Comparison of ENCODE assay signal across 27 mouse cellular contexts in the genomic region with DNA sequence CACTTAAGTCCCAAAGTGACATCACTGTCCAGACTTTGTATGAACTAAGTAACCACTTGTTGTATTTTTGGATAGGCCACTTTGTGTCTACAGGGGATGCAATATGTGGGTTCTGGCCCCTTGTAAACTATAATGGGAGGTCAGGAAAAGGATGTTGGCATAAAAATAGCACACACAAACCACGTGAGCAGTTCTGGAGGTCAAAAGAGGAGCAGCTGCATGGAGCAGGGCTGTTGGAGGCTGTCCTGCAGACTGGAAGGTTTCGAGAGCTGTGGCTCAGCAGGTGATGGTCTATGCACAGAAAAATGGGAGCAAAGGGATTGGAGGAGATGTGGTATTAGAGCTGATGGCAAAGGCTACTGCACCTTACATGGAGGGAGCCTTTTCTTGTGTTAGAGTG. TPM values are rescaled to one million over a fixed set of nuclear protein-coding genes. Genes with fewer than 3 reads are reported as not detected.
DNase-seq lines count a peak whose midpoint lies in the region; ATAC-seq and TF ChIP-seq lines count a peak whose summit lies in the region.
"Had no signal": no experiment of that assay in that cellular context is flagged by ENCODE, and none has a peak within 500 bp of the region (broad histone marks: within the 10 kb centered on the region; RNA-seq: fewer than 3 reads in every experiment).

No protein-coding gene starts in this region.

- H3K9ac ChIP-seq in heart, embryonic 12.5 days = no peak overlapping the region
- H3K9ac ChIP-seq in heart, postnatal 0 days (replicated peaks; ENCODE audit: low read depth, low read length) = no peak overlapping the region
- no peak overlapping the region for H3K9ac ChIP-seq in lung, postnatal 0 days (replicated peaks; ENCODE audit: low read depth)
- H3K9ac ChIP-seq: forebrain, postnatal 0 days; hindbrain, embryonic 12.5 days; liver, embryonic 14.5 days; neural tube, embryonic 12.5 days had no signal

- peak overlapping the region; percentile 62 for H3K27ac ChIP-seq in heart, embryonic 12.5 days (ENCODE audit: poor library complexity, severe bottlenecking)
- peak overlapping the region; percentile 73 for H3K27ac ChIP-seq in heart, postnatal 0 days (ENCODE audit: low read depth)
- no peak overlapping the region for H3K27ac ChIP-seq in lung, postnatal 0 days (ENCODE audit: low read length)
- H3K27ac ChIP-seq: hindbrain, embryonic 12.5 days; liver, embryonic 14.5 days; neural tube, embryonic 12.5 days; stomach, postnatal 0 days had no signal

- no peaks in the 10 kb centered on the region for H3K9me3 ChIP-seq in heart, embryonic 12.5 days (replicated peaks)
- no peaks in the 10 kb centered on the region for H3K9me3 ChIP-seq in heart, postnatal 0 days (replicated peaks; ENCODE audit: control insufficient read depth, low read length)
- no peaks in the 10 kb centered on the region for H3K9me3 ChIP-seq in lung, postnatal 0 days (ENCODE audit: low read length)
- H3K9me3 ChIP-seq: hindbrain, embryonic 12.5 days; neural tube, embryonic 12.5 days had no signal

- no peaks in the 10 kb centered on the region for H3K36me3 ChIP-seq in C2C12 (ENCODE audit: control insufficient read depth, insufficient read depth)
- H3K36me3 ChIP-seq in heart, embryonic 12.5 days = no peaks in the 10 kb centered on the region
- H3K36me3 ChIP-seq in heart, postnatal 0 days (replicated peaks; ENCODE audit: control insufficient read depth, insufficient read depth, low read length) = no peaks in the 10 kb centered on the region
- no peaks in the 10 kb centered on the region for H3K36me3 ChIP-seq in lung, postnatal 0 days (ENCODE audit: insufficient read depth, low read length)
- H3K36me3 ChIP-seq: hindbrain, embryonic 12.5 days; neural tube, embryonic 12.5 days had no signal

- peaks cover 1% of the 10 kb centered on the region for H3K79me3 ChIP-seq in C2C12 (ENCODE audit: low read depth)

- peak; percentile 66; the same call in 1 of the 2 replicates for ATAC-seq in heart, embryonic 12.5 days (ENCODE audit: insufficient number of reproducible peaks, low FRiP score)
- ATAC-seq in heart, postnatal 0 days (ENCODE audit: insufficient read depth, low read depth) = peak; percentile 79
- ATAC-seq in lung, postnatal 0 days = no peak
- ATAC-seq: forebrain, postnatal 0 days; intestine, embryonic 16.5 days; midbrain, embryonic 16.5 days had no signal

- peak overlapping the region; percentile 16; the same call in 1 of the 2 replicates for H3K4me2 ChIP-seq in heart, embryonic 12.5 days
- peak overlapping the region; percentile 26; the same call in 1 of the 2 replicates for H3K4me2 ChIP-seq in heart, postnatal 0 days (ENCODE audit: low read depth, low read length)
- no peak overlapping the region for H3K4me2 ChIP-seq in lung, postnatal 0 days (replicated peaks; ENCODE audit: low read depth, low read length)
- H3K4me2 ChIP-seq: hindbrain, embryonic 12.5 days; midbrain, embryonic 11.5 days; neural tube, embryonic 12.5 days had no signal

- H3K79me2 ChIP-seq in C2C12 (ENCODE audit: control insufficient read depth, insufficient read depth) = peaks cover 30% of the 10 kb centered on the region

- peaks cover 31% of the 10 kb centered on the region for H3K4me1 ChIP-seq in heart, embryonic 12.5 days (replicated peaks)
- H3K4me1 ChIP-seq in heart, postnatal 0 days (ENCODE audit: control insufficient read depth, insufficient read depth) = peaks cover 26% of the 10 kb centered on the region
- no peaks in the 10 kb centered on the region; the same call in 1 of the 2 replicates for H3K4me1 ChIP-seq in lung, postnatal 0 days (ENCODE audit: insufficient read depth, low read depth, low read length)
- H3K4me1 ChIP-seq: hindbrain, embryonic 12.5 days; neural tube, embryonic 12.5 days had no signal

- no peaks in the 10 kb centered on the region for H3K27me3 ChIP-seq in C2C12 (ENCODE audit: control insufficient read depth, insufficient read depth, insufficient read length)
- no peaks in the 10 kb centered on the region for H3K27me3 ChIP-seq in heart, embryonic 12.5 days (replicated peaks)
- H3K27me3 ChIP-seq in heart, postnatal 0 days (ENCODE audit: control insufficient read depth, insufficient read depth, low read length) = no peaks in the 10 kb centered on the region
- no peaks in the 10 kb centered on the region for H3K27me3 ChIP-seq in lung, postnatal 0 days (replicated peaks; ENCODE audit: insufficient read depth, low read length)
- H3K27me3 ChIP-seq: hindbrain, embryonic 12.5 days; neural tube, embryonic 12.5 days had no signal

- peak; percentile 22 for DNase-seq in heart, adult 8-10 months (ENCODE audit: low spot score)
- DNase-seq in heart, adult 11 months = no peak
- DNase-seq in heart, postnatal 0 days (ENCODE audit: low spot score) = no peak
- DNase-seq in gastrocnemius, postnatal 10 days = no peak
- DNase-seq in lung, postnatal 0 days (ENCODE audit: low spot score) = no peak
- DNase-seq in adrenal gland, postnatal 25 days = no peak
- DNase-seq: adrenal gland, postnatal 10 days; cerebellum, adult 11-12 months; forebrain, postnatal 0 days; kidney, postnatal 14 days; layer of hippocampus, adult 9-11 months; liver; lung, adult 2 months; right cerebral cortex, adult 18-20 months; spleen, adult 18-20 months; thymus, adult 18-20 months; thymus, postnatal 25 days had no signal

- no peak for TF ChIP-seq EP300 in heart, postnatal 0 days (IDR thresholded peaks at IDR 0.05; ENCODE audit: low read depth)
- no peak for TF ChIP-seq EP300 in lung, postnatal 0 days (IDR thresholded peaks at IDR 0.05)

- no peak overlapping the region for H3K4me3 ChIP-seq in C2C12 (ENCODE audit: insufficient read depth, poor library complexity, severe bottlenecking)
- no peak overlapping the region for H3K4me3 ChIP-seq in heart, embryonic 12.5 days
- no peak overlapping the region for H3K4me3 ChIP-seq in heart, postnatal 0 days (ENCODE audit: low read depth, low read length)
- H3K4me3 ChIP-seq in lung, postnatal 0 days (ENCODE audit: low read depth, low read length) = no peak overlapping the region
- H3K4me3 ChIP-seq: erythroblast, embryonic 14.5 days; hindbrain, embryonic 12.5 days; neural tube, embryonic 12.5 days had no signal

- TF ChIP-seq CTCF in C2C12 (IDR thresholded peaks at IDR 0.05; ENCODE audit: control insufficient read depth, insufficient read depth, insufficient read length) = no peak
- no peak for TF ChIP-seq CTCF in heart, postnatal 0 days (IDR thresholded peaks at IDR 0.05; ENCODE audit: low read depth)
- TF ChIP-seq CTCF in lung, postnatal 0 days (IDR thresholded peaks at IDR 0.05) = no peak

- H3ac ChIP-seq in C2C12 (ENCODE audit: control insufficient read depth, insufficient read length, low read depth) = no peak overlapping the region

- WGBS in heart, embryonic 12.5 days = 30% methylated on average over 2 of the region's 2 CpGs
- 13% methylated on average over 2 of the region's 2 CpGs for WGBS in heart, postnatal 0 days
- WGBS in lung, postnatal 0 days = 40% methylated on average over 2 of the region's 2 CpGs

TF ChIP-seq in C2C12, 6 proteins besides CTCF, POLR2A, EP300 and RAD21:
- TF ChIP-seq MYOD1 (IDR thresholded peaks at IDR 0.05; ENCODE audit: control insufficient read depth, insufficient read length, low read depth) (no peak), USF1 (IDR thresholded peaks at IDR 0.05; ENCODE audit: low read depth) (peak; percentile 45), FOSL1 (IDR thresholded peaks at IDR 0.05; ENCODE audit: insufficient read depth, low read length, poor library complexity, severe bottlenecking) (no peak), MYOG (IDR thresholded peaks at IDR 0.05; ENCODE audit: control insufficient read depth, extremely low read depth, insufficient read length) (no peak)
TF ChIP-seq in C2C12: peak in this region for 1.

RNA-seq across cellular contexts. Expression of gene Lclat1, which starts 18.6 kb away (rescaled TPM):
- 100 to 1,000 TPM; 101 to 145 (median 128) TPM for total RNA-seq in heart, adult 8-10 months (2022)
- polyA plus RNA-seq in C2C12 (2012; fragmentation: generic; extraction: Trizol) = 20.4 TPM
- polyA plus RNA-seq in heart, embryonic 12.5 days (2016; fragmentation: Nextera tagmentation; extraction: Ambion mirVana) = 47.0 and 51.3 TPM in 2 replicates
- 218 and 225 TPM in 2 replicates for total RNA-seq in heart, postnatal 0 days (2014; rRNA removed; ENCODE audit: low replicate concordance)
- 31.5 and 32.8 TPM in 2 replicates for polyA plus RNA-seq in heart, postnatal 0 days (2015; fragmentation: Nextera tagmentation; extraction: Ambion mirVana)
- 10 to 100 TPM; 15.9 to 17.4 TPM for total RNA-seq in gastrocnemius, postnatal 10 days (2021)
- 9.1 and 10.2 TPM in 2 replicates for polyA plus RNA-seq in lung, postnatal 0 days (2015; fragmentation: Nextera tagmentation; extraction: Ambion mirVana)
- total RNA-seq in adrenal gland, postnatal 25 days (2021) = 41.4 and 43.9 TPM in 2 replicates
- polyA plus RNA-seq: erythroblast, embryonic 14.5 days had no signal
